Mouse (Mus musculus) adrenal gland, postnatal 25 days (tissue): ENCODE measurements around the gene Akap13. TPM values are rescaled to one million over a fixed set of nuclear protein-coding genes. Genes with fewer than 3 reads are reported as not detected.

Experiments
- DNase-seq: peaks from one replicate; pipeline ENCODE4 v3.0.0; 2021; ENCODE audit warnings: mixed read lengths
- total RNA-seq: library from RNA; stranded (reverse); gene quantifications from 2 replicates; pipeline ENCODE4 v1.2.3, GENCODE M21; 2021

Gene Akap13
- total RNA-seq, 1 experiment from 2014 or later = 56.7 TPM

GRCm38 (mm10) chr7:75638769-75639168 is 183.4 kb downstream of the Akap13 start:
- no peak for DNase-seq

- peak; percentile 77 for DNase-seq
Observed at GRCm38 (mm10) chr7:75639541-75639940, 184.2 kb downstream of the Akap13 start.

- DNase-seq = no peak
Observed at GRCm38 (mm10) chr7:75640074-75640473, 184.7 kb downstream of the Akap13 start.

GRCm38 (mm10) chr7:75640671-75641070 is 185.3 kb downstream of the Akap13 start:
- no peak for DNase-seq

- DNase-seq = no peak
Observed at GRCm38 (mm10) chr7:75641415-75642177, 186.3 kb downstream of the Akap13 start.

GRCm38 (mm10) chr7:75642178-75642777 is 186.9 kb downstream of the Akap13 start:
- peak; percentile 57 for DNase-seq

- no peak for DNase-seq
Observed at GRCm38 (mm10) chr7:75642846-75643563, 187.7 kb downstream of the Akap13 start.

- no peak for DNase-seq
Observed at GRCm38 (mm10) chr7:75643986-75644385, 188.7 kb downstream of the Akap13 start.

GRCm38 (mm10) chr7:75644585-75644984 is 189.3 kb downstream of the Akap13 start:
- DNase-seq = no peak

GRCm38 (mm10) chr7:75645156-75645933 is 190.0 kb downstream of the Akap13 start:
- DNase-seq = no peak

GRCm38 (mm10) chr7:75648051-75648450 is 192.7 kb downstream of the Akap13 start:
- no peak for DNase-seq

GRCm38 (mm10) chr7:75648961-75649360 is 193.6 kb downstream of the Akap13 start:
- DNase-seq = no peak

GRCm38 (mm10) chr7:75649966-75650365 is 194.6 kb downstream of the Akap13 start:
- no peak for DNase-seq

- no peak for DNase-seq
Observed at GRCm38 (mm10) chr7:75653684-75654317, 198.5 kb downstream of the Akap13 start.

- DNase-seq = no peak
Observed at GRCm38 (mm10) chr7:75655180-75656074, 200.1 kb downstream of the Akap13 start.

- DNase-seq = no peak
Observed at GRCm38 (mm10) chr7:75656297-75656852, 201.0 kb downstream of the Akap13 start.

GRCm38 (mm10) chr7:75656896-75657295 is 201.6 kb downstream of the Akap13 start:
- DNase-seq = no peak

GRCm38 (mm10) chr7:75664455-75664854 is 209.1 kb downstream of the Akap13 start:
- no peak for DNase-seq

- no peak for DNase-seq
Observed at GRCm38 (mm10) chr7:75666982-75667381, 211.6 kb downstream of the Akap13 start.

- no peak for DNase-seq
Observed at GRCm38 (mm10) chr7:75667531-75667930, 212.2 kb downstream of the Akap13 start.
